Mouse (Mus musculus) kidney, adult 2 months (tissue): ENCODE data around the gene Nhp2. TPM values are rescaled to one million over a fixed set of nuclear protein-coding genes. Genes with fewer than 3 reads are reported as not detected.
A peak's percentile ranks its signal among the peaks of the same experiment; 100 is the strongest.

ENCODE experiments used
- DNase-seq: peaks from one replicate; pipeline ENCODE4 v3.0.0; 2021
- H3K27ac ChIP-seq: fragments of 200-500 bp; 2 replicates; pipeline ENCODE4 v1.5.1; 2012; ENCODE audit warnings: low read depth, low read length, control low read depth, inconsistent platforms; ENCODE audit not compliant: insufficient read depth
- H3K27me3 ChIP-seq: fragments of 200-500 bp; replicated peaks from 2 replicates; pipeline ENCODE4 v1.6.1; 2012; ENCODE audit warnings: mild to moderate bottlenecking, moderate library complexity, low read length, inconsistent platforms; ENCODE audit not compliant: control insufficient read depth, insufficient read depth
- H3K36me3 ChIP-seq: fragments of 200-500 bp; 2 replicates; pipeline ENCODE4 v1.6.1; 2012; ENCODE audit warnings: mild to moderate bottlenecking, moderate library complexity, low read length, inconsistent platforms; ENCODE audit not compliant: control insufficient read depth, insufficient read depth
- H3K4me1 ChIP-seq: fragments of 200-500 bp; 2 replicates; pipeline ENCODE4 v1.6.1; 2011; ENCODE audit warnings: low read length; ENCODE audit not compliant: control insufficient read depth, insufficient read depth
- H3K4me3 ChIP-seq: fragments of 200-500 bp; 2 replicates; pipeline ENCODE4 v1.5.1; 2011; ENCODE audit warnings: mild to moderate bottlenecking, low read depth, low read length, control low read depth; ENCODE audit not compliant: insufficient read depth
- CTCF ChIP-seq: fragments of 200-500 bp; conservative IDR thresholded peaks from 2 replicates; pipeline ENCODE4 v1.5.1; 2011; ENCODE audit warnings: low read depth, mild to moderate bottlenecking, control low read depth, low read length, moderate library complexity, mixed read lengths; ENCODE audit not compliant: insufficient read depth, insufficient read length
- POLR2A ChIP-seq: fragments of 200-500 bp; IDR thresholded peaks from one replicate; pipeline ENCODE4 v1.6.1; 2011; ENCODE audit warnings: low read depth, low read length, control low read depth
- WGBS: fragments of 180-500 bp; shearing (Covaris S2); methylation state at CpG from one replicate; pipeline ENCODE4 v1.1.7; 2018; 5-methylcytosine and 5-hydroxymethylcytosine counted together
- polyA plus RNA-seq: library from polyadenylated mRNA; depleted of rRNA; stranded (reverse); fragments of >200 nt; gene quantifications from 2 replicates; pipeline ENCODE4 v1.2.3, GENCODE M21; 2012

Nhp2 gene
- polyA plus RNA-seq, 1 experiment, result 49.8 TPM

- peak within 1 kb of the TSS; percentile 74 for H3K27ac ChIP-seq
- no peaks in the 10 kb centered on the region for H3K36me3 ChIP-seq
- H3K4me3 ChIP-seq, result peak within 1 kb of the TSS; percentile 74
- peak; percentile 87 for DNase-seq
- no peaks in the 10 kb centered on the region for H3K27me3 ChIP-seq
- 2% methylated on average over 61 of the region's 70 CpGs for WGBS
- H3K4me1 ChIP-seq, result peaks cover 15% of the 10 kb centered on the region; the same call in 1 of the 2 replicates
- TF ChIP-seq POLR2A (no peak), CTCF (no peak)
Observed at GRCm38 (mm10) chr11:51650691-51651515, 31.4 kb downstream of the Nhp2 start, which contains the start of the genes N4bp3 and D930048N14Rik. TSS of gene N4bp3 (minus strand) at chr11:51650842. TSS of gene D930048N14Rik (plus strand) at chr11:51650954.

- Histone ChIP-seq H3K36me3 (no peaks in the 10 kb centered on the region), H3K27me3 (no peaks in the 10 kb centered on the region), H3K4me1 (peaks cover 18% of the 10 kb centered on the region), H3K4me3 (no peak overlapping the region), H3K27ac (no peak overlapping the region)
- WGBS, result 75% methylated on average over 4 of the region's 4 CpGs
- TF ChIP-seq POLR2A, result no peak
- no peak for TF ChIP-seq CTCF
- DNase-seq, result peak; percentile 65
Observed at GRCm38 (mm10) chr11:51652889-51653418, 33.4 kb downstream of the Nhp2 start.

- DNase-seq, result no peak
- Histone ChIP-seq H3K4me1 (peaks cover 20% of the 10 kb centered on the region), H3K27me3 (no peaks in the 10 kb centered on the region), H3K4me3 (no peak overlapping the region), H3K36me3 (no peaks in the 10 kb centered on the region), H3K27ac (no peak overlapping the region)
- 78% methylated on average over 6 of the region's 6 CpGs for WGBS
- TF ChIP-seq POLR2A (no peak), CTCF (no peak)
Observed at GRCm38 (mm10) chr11:51653736-51654135, 34.2 kb downstream of the Nhp2 start.

- no peak for TF ChIP-seq POLR2A
- TF ChIP-seq CTCF, result no peak
- Histone ChIP-seq H3K27me3 (no peaks in the 10 kb centered on the region), H3K27ac (no peak overlapping the region), H3K4me3 (no peak overlapping the region), H3K36me3 (no peaks in the 10 kb centered on the region), H3K4me1 (peaks cover 28% of the 10 kb centered on the region)
- WGBS, result 90% methylated on average over 3 of the region's 3 CpGs
- no peak for DNase-seq
Observed at GRCm38 (mm10) chr11:51654891-51655290, 35.4 kb downstream of the Nhp2 start.

- Histone ChIP-seq H3K36me3 (no peaks in the 10 kb centered on the region), H3K27ac (peak overlapping the region; percentile 79), H3K27me3 (no peaks in the 10 kb centered on the region), H3K4me1 (peaks cover 28% of the 10 kb centered on the region), H3K4me3 (no peak overlapping the region)
- peak; percentile 94 for DNase-seq
- TF ChIP-seq POLR2A (no peak), CTCF (no peak)
- 25% methylated on average over 10 of the region's 10 CpGs for WGBS
Observed at GRCm38 (mm10) chr11:51656798-51657521, 37.4 kb downstream of the Nhp2 start.

- DNase-seq, result no peak
- H3K4me3 ChIP-seq, result no peak overlapping the region
- H3K27me3 ChIP-seq, result no peaks in the 10 kb centered on the region
- peaks cover 28% of the 10 kb centered on the region for H3K4me1 ChIP-seq
- no peak for TF ChIP-seq POLR2A
- no peak for TF ChIP-seq CTCF
- 12% methylated on average over 7 of the region's 7 CpGs for WGBS
- H3K36me3 ChIP-seq, result no peaks in the 10 kb centered on the region
- peak overlapping the region; percentile 79 for H3K27ac ChIP-seq
Observed at GRCm38 (mm10) chr11:51658291-51658690, 38.8 kb downstream of the Nhp2 start.

- DNase-seq, result peak; percentile 97
- peak overlapping the region; percentile 86 for H3K27ac ChIP-seq
- 8% methylated on average over 6 of the region's 6 CpGs for WGBS
- TF ChIP-seq POLR2A, result no peak
- no peak for TF ChIP-seq CTCF
- peaks cover 28% of the 10 kb centered on the region for H3K4me1 ChIP-seq
- H3K36me3 ChIP-seq, result no peaks in the 10 kb centered on the region
- H3K27me3 ChIP-seq, result no peaks in the 10 kb centered on the region
- H3K4me3 ChIP-seq, result no peak overlapping the region
Observed at GRCm38 (mm10) chr11:51658705-51659104, 39.2 kb downstream of the Nhp2 start.
